Mouse (Mus musculus) Muller cell, postnatal 12 days (primary cell): ENCODE measurements around the gene Tarsl2.

Experiments used
- DNase-seq: peaks from one replicate; pipeline ENCODE4 v3.0.0-alpha.2; 2015; ENCODE audit errors: inconsistent ontology term

Tarsl2 gene

DNA sequence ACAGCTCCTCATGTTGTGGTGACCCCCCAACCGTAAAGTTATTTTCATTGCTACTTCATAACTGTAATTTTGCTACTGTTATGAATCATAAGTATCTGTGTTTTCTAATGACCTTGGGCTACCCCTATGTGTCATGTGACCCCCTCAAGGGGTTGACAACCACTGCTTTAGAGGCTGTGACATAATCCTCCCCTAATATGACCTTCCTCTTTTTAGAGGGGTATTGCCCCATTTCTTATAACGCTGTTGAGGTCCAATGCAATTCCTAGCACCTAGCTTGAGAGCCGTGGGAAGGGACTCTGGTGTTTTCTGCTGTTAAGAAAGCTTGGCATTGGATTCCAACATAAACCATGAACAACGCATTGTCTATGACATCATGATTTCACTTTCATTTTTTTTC lies 6.0 kb downstream of the Tarsl2 start:
- DNase-seq: no peak

DNA sequence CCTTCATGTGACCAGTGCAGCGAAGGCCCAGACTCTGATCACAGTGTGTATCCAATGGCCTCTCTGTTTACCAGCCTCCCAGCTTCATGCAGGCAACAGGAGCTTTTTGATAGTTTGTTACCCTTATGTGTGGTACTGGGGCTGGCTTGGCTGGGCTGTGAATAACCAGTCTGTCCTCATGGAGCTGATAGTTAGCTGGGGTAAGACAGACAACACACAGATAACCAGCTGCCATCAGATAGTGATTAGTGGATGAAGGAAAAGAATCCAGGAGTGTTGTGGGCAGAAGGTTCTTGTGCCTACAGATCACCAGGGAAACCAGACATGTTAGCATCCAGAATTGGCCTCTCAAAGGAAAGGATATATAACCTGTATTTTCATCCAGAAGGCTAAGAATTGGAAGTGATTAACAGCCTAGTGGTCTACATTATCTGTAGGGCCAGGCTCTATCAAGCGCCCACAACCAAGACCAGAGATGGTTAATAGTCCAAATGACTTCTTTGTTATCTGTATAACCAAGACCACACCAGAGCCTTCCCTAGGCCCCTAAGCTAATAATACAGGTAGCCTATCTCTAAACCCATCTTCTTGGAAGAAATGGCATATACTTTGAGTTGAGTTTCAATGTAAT lies 12.9 kb downstream of the Tarsl2 start:
- no peak for DNase-seq

- no peak for DNase-seq
Observed at GRCm38 (mm10) chr7:65663225-65663790, 18.6 kb downstream of the Tarsl2 start.

DNA sequence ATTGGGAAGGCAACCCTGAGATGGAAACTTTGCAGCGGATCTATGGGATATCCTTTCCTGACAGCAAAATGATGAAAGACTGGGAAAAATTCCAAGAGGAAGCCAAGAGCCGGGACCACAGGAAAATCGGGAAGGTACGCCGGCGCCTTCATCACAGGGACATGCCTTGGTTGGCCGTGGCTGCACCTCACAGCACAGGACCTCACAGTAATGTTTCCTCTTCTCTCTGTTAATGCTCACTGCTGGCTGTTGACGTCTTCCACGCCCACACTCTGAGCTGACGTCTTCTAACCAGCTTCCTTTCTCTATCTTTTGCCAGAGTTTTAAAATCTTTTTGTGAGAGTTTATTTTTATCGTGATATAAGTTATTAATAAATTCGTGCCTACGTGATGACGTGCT lies 19.2 kb downstream of the Tarsl2 start:
- no peak for DNase-seq

GRCm38 (mm10) chr7:65667491-65667890 lies 22.8 kb downstream of the Tarsl2 start:
- DNase-seq: no peak

GRCm38 (mm10) chr7:65678050-65678449 lies 33.4 kb downstream of the Tarsl2 start:
- DNase-seq: no peak

- DNase-seq: no peak
Observed at GRCm38 (mm10) chr7:65678900-65679595, 34.4 kb downstream of the Tarsl2 start.

GRCm38 (mm10) chr7:65681166-65681565 lies 36.5 kb downstream of the Tarsl2 start:
- no peak for DNase-seq

- DNase-seq: no peak
Observed at GRCm38 (mm10) chr7:65684256-65684835, 39.6 kb downstream of the Tarsl2 start.

DNA sequence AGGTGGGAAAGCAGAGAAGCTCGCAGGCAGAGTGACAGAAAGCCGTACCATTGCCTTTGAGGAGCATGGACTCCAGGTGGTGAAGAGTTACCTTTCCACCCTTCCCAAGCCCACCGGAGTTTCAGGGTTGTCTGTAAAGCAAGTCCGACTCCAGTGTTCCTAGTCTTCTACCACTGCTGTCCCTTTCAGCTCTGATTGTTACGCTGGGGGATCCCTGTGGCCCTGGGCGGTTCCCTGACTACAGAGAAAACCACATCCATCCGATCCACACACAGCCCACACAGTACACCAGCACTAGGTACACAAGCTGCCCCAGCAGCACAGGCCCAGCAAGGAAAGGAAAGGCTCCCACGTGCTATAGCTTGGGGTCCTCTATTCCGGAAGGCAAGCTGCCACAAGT lies 42.0 kb downstream of the Tarsl2 start:
- DNase-seq: no peak

DNA sequence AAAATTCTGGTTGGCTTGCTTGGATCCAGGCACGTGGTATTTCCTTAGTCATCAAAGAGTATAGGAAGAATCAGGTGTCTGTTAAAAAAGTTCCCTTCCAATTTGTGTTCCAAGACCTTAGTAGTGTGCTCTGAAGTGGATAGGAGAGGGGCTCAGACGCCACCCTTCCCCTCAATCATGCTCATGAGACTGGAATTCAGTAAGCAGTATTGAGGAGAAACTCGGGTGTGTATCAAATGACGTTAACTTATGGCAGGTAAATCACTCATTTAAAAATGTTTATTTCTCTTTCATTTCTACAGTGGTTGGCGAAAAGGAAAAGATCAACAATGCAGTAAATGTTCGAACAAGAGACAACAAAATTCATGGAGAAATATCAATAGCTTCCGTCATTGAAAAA lies 46.2 kb downstream of the Tarsl2 start, which contains the start of gene Tm2d3:
Gene Tm2d3 (plus strand): TSS at position 301 of the 400 bp plus-strand sequence.
- DNase-seq: no peak

DNA sequence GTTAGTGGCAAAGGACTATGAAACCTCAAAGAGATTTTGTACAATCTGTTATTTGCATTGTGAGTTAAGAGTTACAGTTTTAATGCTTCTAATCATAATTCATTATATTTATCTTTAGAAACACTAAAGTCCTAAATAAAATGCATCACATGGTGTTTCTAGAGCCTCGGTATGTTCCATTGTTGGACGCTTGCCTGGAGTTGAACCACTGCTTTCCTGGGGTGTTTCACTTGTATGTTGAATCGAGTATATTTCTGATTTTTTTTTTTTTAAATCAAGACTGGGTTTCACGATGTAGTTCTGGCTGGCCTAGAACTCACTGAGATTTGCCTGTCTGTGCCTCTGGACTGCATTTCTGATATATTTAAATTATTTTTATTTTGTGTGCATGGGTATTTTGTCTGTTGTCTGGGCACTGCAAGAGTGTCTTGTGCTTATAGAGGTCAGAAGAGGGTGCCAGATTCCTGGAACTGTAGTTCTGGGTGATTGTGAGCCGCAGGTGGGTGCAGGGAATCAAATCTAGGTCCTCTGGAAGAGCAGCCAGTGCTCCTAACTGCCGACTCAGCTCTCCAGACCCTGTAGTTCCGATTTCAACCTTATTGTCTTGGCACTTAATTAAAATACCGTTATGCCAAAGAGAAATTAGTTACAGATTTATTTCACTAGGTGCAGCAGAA lies 47.4 kb downstream of the Tarsl2 start:
- DNase-seq: no peak

DNA sequence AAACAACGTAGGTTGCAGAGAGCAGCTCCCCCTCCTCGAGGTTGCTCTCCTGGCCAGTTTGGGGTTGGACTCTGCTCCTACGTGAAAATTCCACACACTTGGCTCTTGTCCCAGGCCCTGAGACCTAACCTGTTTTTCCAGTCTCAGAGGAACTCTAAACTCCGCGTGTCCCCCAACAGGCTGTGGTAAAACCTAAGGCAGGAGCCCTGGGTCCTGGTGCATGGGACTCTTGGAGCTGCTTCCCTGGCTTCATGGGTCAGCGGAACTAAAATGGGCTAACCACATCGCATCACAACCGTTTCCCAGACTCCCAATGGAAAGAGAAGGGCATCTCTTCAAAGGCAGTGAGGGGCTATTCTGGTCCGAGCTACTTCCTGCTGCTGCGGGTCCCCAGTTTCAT lies 48.2 kb downstream of the Tarsl2 start:
- DNase-seq: no peak

DNA sequence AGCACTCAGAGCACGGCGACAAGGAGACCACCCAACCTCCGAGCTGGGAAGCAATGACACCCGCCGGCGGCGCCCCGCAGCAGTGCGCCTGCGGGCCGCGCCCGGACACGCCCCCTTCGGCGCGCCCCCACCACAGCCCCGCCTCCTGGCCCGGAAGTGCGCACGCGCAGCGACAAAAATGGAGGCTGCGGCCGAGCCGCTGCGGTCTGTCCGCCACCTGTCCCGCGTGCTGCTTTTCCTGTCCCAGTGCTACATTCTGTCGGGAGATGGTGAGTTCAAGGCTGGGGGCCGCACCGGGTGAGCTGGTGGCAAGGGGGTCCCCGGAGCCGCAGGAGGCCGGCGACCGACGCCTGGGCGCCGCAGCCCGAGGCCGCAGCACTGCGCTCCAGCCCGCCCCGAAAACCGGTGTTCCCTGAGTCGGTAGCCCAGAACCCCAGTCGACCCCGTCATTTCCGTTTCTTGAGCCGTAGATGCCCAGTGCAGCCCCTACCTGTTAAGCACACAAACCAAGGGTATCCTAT lies 48.7 kb downstream of the Tarsl2 start:
- DNase-seq: peak; percentile 89

DNA sequence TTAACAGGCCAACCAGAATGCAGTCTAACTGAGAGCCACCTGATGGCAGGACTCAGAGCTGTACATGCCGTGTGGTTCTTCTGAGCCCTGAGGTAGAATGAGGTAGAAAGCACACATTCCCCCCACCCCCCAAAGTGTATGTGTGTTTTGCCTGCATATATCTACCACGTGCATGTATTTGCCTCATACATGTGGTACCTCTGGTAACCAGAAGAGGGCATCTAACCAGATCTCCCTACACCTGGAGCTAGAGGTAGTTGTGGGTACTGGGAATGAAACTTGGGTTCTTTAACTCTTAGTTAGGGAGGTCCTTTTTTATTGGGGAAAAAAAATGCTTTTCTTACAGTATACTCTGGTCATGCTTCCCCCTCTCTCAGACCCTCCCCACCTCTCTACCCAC lies 51.8 kb downstream of the Tarsl2 start:
- DNase-seq: no peak

DNA sequence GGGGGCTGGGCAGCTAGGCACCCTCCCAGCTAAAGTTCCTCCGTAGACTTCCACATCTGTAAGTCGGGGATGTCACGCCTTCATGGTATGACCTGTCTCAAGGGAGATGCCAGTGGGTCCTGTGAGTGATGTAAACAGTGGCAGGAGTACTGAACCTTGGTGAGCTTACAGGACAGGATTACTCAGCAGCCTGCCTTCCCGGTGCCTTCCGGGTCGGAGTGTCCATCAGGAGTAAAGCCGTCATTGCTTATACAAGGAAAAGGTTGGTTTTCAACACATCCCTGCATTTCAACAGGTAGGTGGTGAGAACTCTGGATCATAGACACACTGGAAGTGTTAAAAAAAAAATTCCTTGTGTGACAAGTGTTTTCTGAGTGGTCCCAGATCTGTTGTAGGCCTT lies 57.4 kb downstream of the Tarsl2 start:
- DNase-seq: no peak

DNA sequence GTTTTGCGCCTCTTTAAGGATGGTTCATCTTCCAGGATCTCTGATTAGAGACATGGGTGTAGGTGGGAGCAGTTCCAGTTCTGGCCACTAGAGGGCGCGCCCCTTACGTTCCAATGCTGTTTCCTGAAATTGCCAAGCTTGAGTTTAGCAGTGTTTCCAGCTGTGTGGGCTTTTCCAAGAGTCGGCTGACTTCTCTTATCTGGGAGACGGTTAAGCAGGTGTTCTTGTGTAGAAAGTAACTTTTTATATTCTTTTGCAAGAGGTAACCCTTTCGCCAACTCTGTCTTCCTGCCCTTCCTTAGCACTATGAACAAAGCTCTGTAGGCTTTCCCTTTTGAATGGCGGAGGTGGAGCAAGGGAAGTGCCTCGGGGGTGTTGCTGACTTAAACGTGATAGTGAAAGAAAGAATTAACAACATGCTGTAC lies 60.1 kb downstream of the Tarsl2 start:
- peak; percentile 59 for DNase-seq

DNA sequence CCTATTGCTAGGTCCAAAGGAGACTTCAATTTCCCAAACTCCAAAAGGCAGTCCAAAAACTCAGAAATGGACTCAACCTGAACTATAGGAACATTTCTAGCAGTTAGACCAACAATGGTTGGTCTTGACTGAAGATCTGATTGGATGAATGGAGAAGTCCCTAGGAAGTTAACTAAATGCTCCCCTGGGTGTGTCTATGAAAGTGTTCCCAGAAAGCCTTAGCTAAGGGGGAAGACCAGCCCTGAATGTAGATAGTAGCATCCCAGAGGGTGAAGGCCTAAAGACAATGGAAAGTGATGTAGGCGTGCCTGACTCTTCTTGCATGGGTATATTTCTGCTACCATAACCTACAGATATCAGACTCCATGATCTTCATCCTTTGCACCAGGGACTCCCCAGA lies 63.8 kb downstream of the Tarsl2 start:
- no peak for DNase-seq

DNA sequence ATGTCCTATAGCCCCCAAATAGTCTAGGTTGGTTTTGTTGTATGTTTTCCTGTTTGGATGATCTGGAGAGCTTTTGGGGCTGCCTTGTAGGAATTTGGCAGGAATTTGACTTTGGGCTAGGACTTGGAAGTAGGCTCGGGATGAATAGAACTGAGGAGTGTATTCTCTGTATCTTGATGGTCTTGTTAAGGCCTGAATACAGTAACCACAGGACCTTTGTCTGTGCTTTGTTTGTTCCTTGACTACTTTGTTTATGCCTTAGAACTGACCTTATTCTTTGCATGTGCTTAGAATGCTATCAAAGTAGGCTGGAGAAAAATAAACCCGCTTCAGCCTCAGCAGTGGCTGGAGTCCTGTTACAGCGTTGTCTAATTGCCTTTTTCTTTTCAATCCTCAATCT lies 65.6 kb downstream of the Tarsl2 start:
- no peak for DNase-seq

DNA sequence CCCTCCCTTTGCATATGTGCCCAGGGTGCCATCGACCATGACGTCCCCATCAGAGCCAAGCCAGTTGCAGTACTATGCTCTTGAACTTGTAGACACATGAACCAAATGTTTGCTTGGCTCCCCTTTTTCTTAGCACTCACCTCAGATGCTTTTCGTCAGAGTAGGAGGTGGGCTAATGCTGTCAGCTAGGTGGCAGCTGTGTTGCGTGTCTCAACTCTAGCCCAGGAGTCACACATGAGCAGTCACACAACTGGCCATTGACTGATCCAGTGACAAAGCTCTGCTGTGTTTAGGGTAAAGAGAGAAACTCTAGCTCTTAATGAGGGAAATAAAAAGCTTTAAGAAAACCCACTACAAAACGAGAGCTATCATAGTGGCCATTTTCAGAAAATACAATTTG lies 69.1 kb downstream of the Tarsl2 start:
- DNase-seq: no peak

- DNase-seq: peak; percentile 55
Observed at GRCm38 (mm10) chr7:65714304-65714703, 69.6 kb downstream of the Tarsl2 start.

DNA sequence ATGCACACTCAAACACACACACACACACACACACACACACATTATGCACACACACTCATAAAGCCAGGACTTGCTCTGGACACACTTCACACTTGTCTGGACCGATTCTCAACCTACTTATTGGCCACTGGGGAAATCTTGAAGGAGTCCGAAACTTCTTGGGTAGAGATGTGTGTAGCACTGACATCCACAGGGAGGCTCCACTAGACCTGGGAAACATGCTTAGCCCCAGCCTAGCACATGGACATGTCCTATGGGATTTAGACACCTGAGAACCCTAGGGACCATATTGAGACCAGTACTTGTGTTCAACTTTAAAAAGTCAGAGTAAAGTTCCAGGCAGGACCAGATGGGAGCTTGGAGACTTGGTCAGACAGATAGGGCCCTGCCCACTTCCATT lies 89.3 kb downstream of the Tarsl2 start:
- no peak for DNase-seq
